Mouse (Mus musculus) embryonic facial prominence, embryonic 10.5 days (tissue): ENCODE data around the gene Gnl3. TPM values are rescaled to one million over a fixed set of nuclear protein-coding genes. Genes with fewer than 3 reads are reported as not detected.

Source experiments
- DNase-seq: peaks from one replicate; pipeline ENCODE4 v3.0.0-alpha.2; 2017; ENCODE audit warnings: low spot score
- H3K27ac ChIP-seq: fragments of 300-500 bp; sonication (generic); replicated peaks from 2 replicates; pipeline ENCODE4 v1.5.1; 2016; ENCODE audit warnings: mild to moderate bottlenecking
- H3K27me3 ChIP-seq: fragments of 300-500 bp; sonication (generic); replicated peaks from 2 replicates; pipeline ENCODE4 v1.6.1; 2016; ENCODE audit warnings: low read depth, mild to moderate bottlenecking; ENCODE audit not compliant: poor library complexity, severe bottlenecking
- H3K36me3 ChIP-seq: fragments of 300-500 bp; sonication (generic); replicated peaks from 2 replicates; pipeline ENCODE4 v1.6.1; 2016; ENCODE audit warnings: mild to moderate bottlenecking, moderate library complexity
- H3K4me1 ChIP-seq: fragments of 300-500 bp; sonication (generic); 2 replicates; pipeline ENCODE4 v1.6.1; 2016
- H3K4me3 ChIP-seq: fragments of 300-500 bp; sonication (generic); 2 replicates; pipeline ENCODE4 v1.5.1; 2016; ENCODE audit warnings: mild to moderate bottlenecking, moderate library complexity
- H3K9me3 ChIP-seq: fragments of 300-500 bp; sonication (generic); 2 replicates; pipeline ENCODE4 v1.6.1; 2016; ENCODE audit warnings: mild to moderate bottlenecking
- WGBS: fragments of 180-500 bp; shearing (Covaris S2); methylation state at CpG from one replicate; pipeline ENCODE4 v1.1.7; 2016; 5-methylcytosine and 5-hydroxymethylcytosine counted together
- polyA plus RNA-seq: library from polyadenylated mRNA; unstranded; fragments of >200 nt; fragmentation: Nextera tagmentation; extraction: Ambion mirVana; gene quantifications from 2 replicates; pipeline ENCODE4 v1.2.1, GENCODE M21; 2016

The Gnl3 gene
- polyA plus RNA-seq, 1 experiment from 2014 or later = 149 TPM

GRCm38 (mm10) chr14:31001307-31002205, 17.4 kb downstream of the Gnl3 start, which contains the start of the genes Glt8d1 and Spcs1:
TSS of gene Glt8d1 (plus strand) at chr14:31001400.
TSS of gene Spcs1 (minus strand) at chr14:31001672.
- WGBS = under 1% methylated on average over 84 of the region's 84 CpGs

GRCm38 (mm10) chr14:31000816-31001306, 18.1 kb downstream of the Gnl3 start:
- H3K27ac ChIP-seq = peak overlapping the region; percentile 97
- peaks cover 30% of the 10 kb centered on the region for H3K36me3 ChIP-seq
- peak overlapping the region; percentile 97 for H3K4me3 ChIP-seq
- H3K9me3 ChIP-seq = no peaks in the 10 kb centered on the region
- DNase-seq = no peak
- H3K4me1 ChIP-seq = peaks cover 19% of the 10 kb centered on the region
- no peaks in the 10 kb centered on the region for H3K27me3 ChIP-seq
- under 1% methylated on average over 21 of the region's 21 CpGs for WGBS

More at GRCm38 (mm10) chr14:31001307-31002205, 17.4 kb downstream of the Gnl3 start, which contains the start of the genes Glt8d1 and Spcs1:
- Histone ChIP-seq H3K27me3 (no peaks in the 10 kb centered on the region), H3K9me3 (no peaks in the 10 kb centered on the region), H3K4me1 (peaks cover 19% of the 10 kb centered on the region), H3K27ac (peak within 1 kb of the TSS; percentile 97), H3K4me3 (peak within 1 kb of the TSS; percentile 97), H3K36me3 (peaks cover 28% of the 10 kb centered on the region)
- peak; percentile 88 for DNase-seq

GRCm38 (mm10) chr14:31000356-31000755, 18.6 kb downstream of the Gnl3 start:
- Histone ChIP-seq H3K27ac (0 out of 2 replicates have a peak overlapping the region, but pooled peaks have one; percentile 97), H3K9me3 (no peaks in the 10 kb centered on the region), H3K4me1 (peaks cover 19% of the 10 kb centered on the region), H3K36me3 (peaks cover 29% of the 10 kb centered on the region), H3K27me3 (no peaks in the 10 kb centered on the region), H3K4me3 (peak overlapping the region; percentile 97)
- 62% methylated on average over 10 of the region's 10 CpGs for WGBS
- DNase-seq = no peak

- Histone ChIP-seq H3K9me3 (no peaks in the 10 kb centered on the region), H3K4me3 (no peak overlapping the region), H3K36me3 (peaks cover 28% of the 10 kb centered on the region), H3K27me3 (no peaks in the 10 kb centered on the region), H3K4me1 (peaks cover 8% of the 10 kb centered on the region), H3K27ac (no peak overlapping the region)
- no peak for DNase-seq
Measured at GRCm38 (mm10) chr14:30996417-30996816, 22.5 kb downstream of the Gnl3 start.

- no peaks in the 10 kb centered on the region for H3K4me1 ChIP-seq
- no peaks in the 10 kb centered on the region for H3K9me3 ChIP-seq
- peaks cover 57% of the 10 kb centered on the region for H3K36me3 ChIP-seq
- no peak overlapping the region for H3K27ac ChIP-seq
- H3K4me3 ChIP-seq = no peak overlapping the region
- no peak for DNase-seq
- no peaks in the 10 kb centered on the region for H3K27me3 ChIP-seq
- 86% methylated on average over 3 of the region's 3 CpGs for WGBS
Measured at GRCm38 (mm10) chr14:30976222-30976621, 42.7 kb downstream of the Gnl3 start.

- Histone ChIP-seq H3K4me3 (no peak overlapping the region), H3K9me3 (no peaks in the 10 kb centered on the region), H3K36me3 (peaks cover 59% of the 10 kb centered on the region), H3K4me1 (no peaks in the 10 kb centered on the region), H3K27ac (no peak overlapping the region; the same call in 1 of the 2 replicates), H3K27me3 (no peaks in the 10 kb centered on the region)
- no peak for DNase-seq
- whole genome bisulfite sequencing = 72% methylated on average over 6 of the region's 6 CpGs
Measured at GRCm38 (mm10) chr14:30974204-30974603, 44.7 kb downstream of the Gnl3 start.

Other genes starting within 250 kb of the Gnl3 start
- 29.5 and 30.2 TPM in 2 replicates for gene Tmem110, start 193.6 kb downstream of the Gnl3 start, polyA plus RNA-seq
- gene Mustn1, start 140.0 kb downstream of the Gnl3 start, polyA plus RNA-seq = 0.52 and 0.67 TPM in 2 replicates
- gene Itih4, start 132.7 kb downstream of the Gnl3 start, polyA plus RNA-seq = not detected in 2 replicates
- gene Itih3, start 95.4 kb downstream of the Gnl3 start, polyA plus RNA-seq = 0.36 TPM in 1 of 2 replicates, not detected in the other
- gene Itih1, start 75.9 kb downstream of the Gnl3 start, polyA plus RNA-seq = not detected in 2 replicates
- gene Nek4, start 67.8 kb downstream of the Gnl3 start, polyA plus RNA-seq = 20.2 and 22.1 TPM in 2 replicates
- gene Glt8d1, start 17.8 kb downstream of the Gnl3 start, polyA plus RNA-seq = 37.0 and 40.2 TPM in 2 replicates
- gene Spcs1, start 17.5 kb downstream of the Gnl3 start, polyA plus RNA-seq = 255 and 262 TPM in 2 replicates
- gene Pbrm1, start within 50 bp of the Gnl3 start, polyA plus RNA-seq = 153 and 163 TPM in 2 replicates
- 62.3 and 63.3 TPM in 2 replicates for gene Smim4, start 109.8 kb upstream of the Gnl3 start, polyA plus RNA-seq
- gene Nt5dc2, start 111.9 kb upstream of the Gnl3 start, polyA plus RNA-seq = 589 and 605 TPM in 2 replicates
- 21.0 and 22.3 TPM in 2 replicates for gene Stab1, start 149.5 kb upstream of the Gnl3 start, polyA plus RNA-seq
- gene Tnnc1, start 189.2 kb upstream of the Gnl3 start, polyA plus RNA-seq = 3.0 and 6.2 TPM in 2 replicates
- 476 and 493 TPM in 2 replicates for gene Nisch, start 197.8 kb upstream of the Gnl3 start, polyA plus RNA-seq
- 0.76 and 0.79 TPM in 2 replicates for gene Sema3g, start 198.7 kb upstream of the Gnl3 start, polyA plus RNA-seq
- 12.0 and 12.8 TPM in 2 replicates for gene Phf7, start 232.2 kb upstream of the Gnl3 start, polyA plus RNA-seq
- gene Bap1, start 232.3 kb upstream of the Gnl3 start, polyA plus RNA-seq = 139 and 144 TPM in 2 replicates